Mouse (Mus musculus) limb, embryonic 10.5 days (tissue): ENCODE data around the gene Il17c. TPM values are rescaled to one million over a fixed set of nuclear protein-coding genes. Genes with fewer than 3 reads are reported as not detected.
A peak's percentile ranks its signal among the peaks of the same experiment; 100 is the strongest.

Experiments used
- DNase-seq: peaks from one replicate; pipeline ENCODE4 v3.0.0-alpha.2; 2017; ENCODE audit warnings: low spot score
- H3K27ac ChIP-seq: fragments of 300-500 bp; sonication (generic); 2 replicates; pipeline ENCODE4 v1.5.1; 2016; ENCODE audit warnings: mild to moderate bottlenecking
- H3K27me3 ChIP-seq: fragments of 300-500 bp; sonication (generic); 2 replicates; pipeline ENCODE4 v1.6.1; 2016; ENCODE audit warnings: low read depth, mild to moderate bottlenecking; ENCODE audit not compliant: poor library complexity, severe bottlenecking
- H3K36me3 ChIP-seq: fragments of 300-500 bp; sonication (generic); 2 replicates; pipeline ENCODE4 v1.6.1; 2016; ENCODE audit warnings: mild to moderate bottlenecking, moderate library complexity
- H3K4me1 ChIP-seq: fragments of 300-500 bp; sonication (generic); 2 replicates; pipeline ENCODE4 v1.6.1; 2016
- H3K4me3 ChIP-seq: fragments of 300-500 bp; sonication (generic); 2 replicates; pipeline ENCODE4 v1.5.1; 2016; ENCODE audit warnings: mild to moderate bottlenecking, moderate library complexity
- H3K9me3 ChIP-seq: fragments of 300-500 bp; sonication (generic); replicated peaks from 2 replicates; pipeline ENCODE4 v1.6.1; 2016; ENCODE audit warnings: mild to moderate bottlenecking
- WGBS: fragments of 180-500 bp; shearing (Covaris S2); methylation state at CpG from one replicate; pipeline ENCODE4 v1.1.7; 2016; 5-methylcytosine and 5-hydroxymethylcytosine counted together
- polyA plus RNA-seq: library from polyadenylated mRNA; unstranded; fragments of >200 nt; fragmentation: Nextera tagmentation; extraction: Ambion mirVana; gene quantifications from 2 replicates; pipeline ENCODE4 v1.2.1, GENCODE M21; 2016

Gene Il17c
- polyA plus RNA-seq, 1 experiment from 2014 or later: 0.28 TPM

DNA sequence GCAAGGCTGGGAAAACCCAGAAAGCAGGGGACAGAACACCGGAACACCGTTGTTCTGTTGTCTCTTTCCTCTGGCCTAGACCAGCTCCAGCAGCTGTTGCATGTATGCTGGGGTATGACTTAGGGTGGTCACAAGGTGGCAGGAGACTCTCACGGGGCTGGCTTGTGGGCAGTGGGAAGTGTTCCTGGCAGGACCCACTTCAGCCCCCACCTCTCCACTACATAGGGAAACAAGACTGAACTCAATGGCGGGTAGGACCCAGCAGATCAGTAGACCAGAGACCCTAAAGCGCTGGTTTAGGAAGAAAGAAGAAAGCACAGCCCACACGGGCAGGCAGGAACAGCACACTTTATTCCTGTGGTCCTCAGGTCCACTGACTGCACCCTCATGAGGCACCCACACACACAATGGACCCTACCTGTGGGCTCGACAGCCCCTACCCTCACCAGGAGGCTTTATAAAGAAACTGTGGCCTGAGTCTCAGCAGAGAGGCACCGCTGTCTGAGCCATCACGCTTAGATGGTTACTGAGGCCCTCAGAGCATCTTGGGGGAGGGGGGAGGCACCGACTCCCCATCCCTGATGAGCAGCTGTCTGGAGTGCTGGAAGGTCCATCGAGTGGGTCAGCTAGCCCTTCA, 11.6 kb downstream of the Il17c start:
- Histone ChIP-seq H3K36me3 (peaks cover 53% of the 10 kb centered on the region), H3K4me3 (peak overlapping the region; percentile 63; the same call in 1 of the 2 replicates), H3K9me3 (no peaks in the 10 kb centered on the region), H3K27me3 (no peaks in the 10 kb centered on the region), H3K27ac (peak overlapping the region; percentile 84), H3K4me1 (peaks cover 32% of the 10 kb centered on the region)
- no peak for DNase-seq
- WGBS: 69% methylated on average over 11 of the region's 11 CpGs

DNA sequence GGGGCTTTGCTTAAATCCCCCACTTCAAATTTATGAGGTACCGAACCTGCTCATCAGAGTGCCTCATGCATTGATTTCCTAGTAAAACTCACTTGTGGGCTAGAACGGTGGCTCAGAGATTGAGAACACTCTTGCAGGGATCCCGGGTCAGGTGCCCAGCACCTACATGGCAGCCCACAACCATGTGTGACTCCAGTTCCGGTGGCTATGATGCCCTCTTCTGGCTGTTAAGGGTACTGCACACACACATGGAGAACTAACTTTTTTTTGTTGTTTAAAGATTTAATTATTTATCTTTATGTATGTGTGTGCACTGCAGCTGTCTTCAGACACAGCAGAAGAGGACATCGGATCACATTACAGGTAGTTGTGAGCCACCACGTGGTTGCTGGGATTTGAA, 13.6 kb downstream of the Il17c start:
- peaks cover 35% of the 10 kb centered on the region for H3K4me1 ChIP-seq
- no peaks in the 10 kb centered on the region for H3K27me3 ChIP-seq
- no peak for DNase-seq
- 91% methylated on average over 6 of the region's 6 CpGs for WGBS
- no peaks in the 10 kb centered on the region for H3K9me3 ChIP-seq
- no peak overlapping the region for H3K27ac ChIP-seq
- peaks cover 71% of the 10 kb centered on the region for H3K36me3 ChIP-seq
- no peak overlapping the region for H3K4me3 ChIP-seq

DNA sequence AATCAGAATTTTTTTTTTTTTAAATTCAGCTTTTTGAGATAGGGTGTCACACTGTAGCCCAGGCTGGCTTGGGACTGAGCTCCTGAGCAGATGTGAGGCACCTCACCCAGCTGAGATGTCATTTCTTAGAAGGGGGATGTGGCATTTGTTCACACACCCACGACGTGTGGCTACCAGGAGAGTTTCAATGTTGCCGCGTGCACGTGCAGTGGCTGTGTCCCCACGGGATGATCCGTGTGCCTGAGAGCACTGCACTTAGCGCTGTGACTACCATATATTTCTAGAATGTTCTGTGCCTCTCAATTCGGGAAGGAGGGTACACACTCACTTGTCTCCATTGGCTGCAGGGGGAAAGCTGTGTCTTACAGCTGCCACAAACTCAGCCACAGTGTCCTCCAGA, 14.3 kb downstream of the Il17c start:
- no peak for DNase-seq
- Histone ChIP-seq H3K4me3 (no peak overlapping the region), H3K4me1 (peaks cover 35% of the 10 kb centered on the region), H3K36me3 (peaks cover 71% of the 10 kb centered on the region), H3K9me3 (no peaks in the 10 kb centered on the region), H3K27me3 (no peaks in the 10 kb centered on the region), H3K27ac (no peak overlapping the region)
- WGBS: 95% methylated on average over 9 of the region's 9 CpGs

DNA sequence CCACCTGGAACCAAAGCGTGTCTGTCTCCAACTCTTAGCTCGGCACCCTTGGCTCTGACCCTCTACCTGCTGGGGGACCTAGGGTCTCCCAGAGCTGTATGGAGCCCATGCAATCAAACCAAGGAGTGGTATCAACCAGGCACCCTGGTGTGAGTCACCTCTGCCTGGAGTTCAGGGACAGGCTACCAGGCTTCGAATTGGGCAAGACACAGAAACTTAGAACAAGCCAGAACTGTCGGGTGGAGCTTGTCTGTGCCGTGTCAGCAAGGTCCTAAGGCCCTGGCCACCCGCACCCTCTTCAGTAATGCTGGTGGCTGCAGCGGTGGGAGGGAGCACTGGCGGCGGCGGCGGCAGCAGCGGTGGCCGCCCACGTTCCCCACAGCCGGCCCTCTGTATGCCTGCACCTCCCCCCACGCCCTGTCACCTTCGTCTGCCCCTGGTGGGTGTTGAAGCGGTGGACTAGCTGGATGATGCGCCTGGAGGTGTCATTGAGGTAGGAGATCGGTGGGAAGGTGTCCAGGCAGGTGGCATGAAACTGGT, 14.8 kb downstream of the Il17c start:
- H3K4me1 ChIP-seq: peaks cover 30% of the 10 kb centered on the region
- H3K27me3 ChIP-seq: no peaks in the 10 kb centered on the region
- H3K36me3 ChIP-seq: peaks cover 71% of the 10 kb centered on the region
- WGBS: 89% methylated on average over 20 of the region's 20 CpGs
- no peak for DNase-seq
- H3K4me3 ChIP-seq: no peak overlapping the region
- H3K9me3 ChIP-seq: no peaks in the 10 kb centered on the region
- no peak overlapping the region for H3K27ac ChIP-seq

DNA sequence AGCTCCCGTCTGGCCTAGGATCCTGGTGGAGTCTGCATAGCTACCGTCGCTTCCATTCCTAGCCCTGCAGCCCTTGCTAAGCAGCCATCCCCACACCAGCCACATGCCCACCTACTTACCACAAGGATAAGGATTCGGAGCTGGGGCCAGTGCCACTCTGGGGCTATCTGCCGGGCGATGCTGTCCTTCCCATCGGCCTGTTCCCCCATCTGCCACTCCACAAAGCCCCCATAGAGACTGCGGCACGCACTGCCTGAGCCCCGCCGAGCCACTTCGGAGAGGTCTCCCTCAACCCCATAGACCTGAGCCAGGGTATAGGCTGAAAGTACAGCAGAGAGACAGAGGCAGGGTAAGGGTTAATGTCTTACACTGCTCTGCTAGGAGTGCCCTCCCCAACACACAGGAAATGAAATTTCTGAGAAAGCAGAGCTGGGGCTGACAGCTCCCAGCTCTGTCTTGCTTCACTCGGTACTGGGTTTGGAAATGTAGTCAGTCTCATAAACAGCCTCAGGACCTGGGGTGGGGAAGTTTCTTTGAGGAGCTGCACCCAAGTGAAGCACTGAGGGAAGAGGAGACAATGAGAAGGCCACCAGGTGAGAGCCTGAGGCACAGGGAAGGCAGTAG, 16.0 kb downstream of the Il17c start:
- no peak for DNase-seq
- H3K9me3 ChIP-seq: no peaks in the 10 kb centered on the region
- no peaks in the 10 kb centered on the region for H3K27me3 ChIP-seq
- H3K4me1 ChIP-seq: peaks cover 25% of the 10 kb centered on the region
- H3K27ac ChIP-seq: peak overlapping the region; percentile 50
- 90% methylated on average over 13 of the region's 13 CpGs for WGBS
- peaks cover 71% of the 10 kb centered on the region for H3K36me3 ChIP-seq
- H3K4me3 ChIP-seq: no peak overlapping the region

DNA sequence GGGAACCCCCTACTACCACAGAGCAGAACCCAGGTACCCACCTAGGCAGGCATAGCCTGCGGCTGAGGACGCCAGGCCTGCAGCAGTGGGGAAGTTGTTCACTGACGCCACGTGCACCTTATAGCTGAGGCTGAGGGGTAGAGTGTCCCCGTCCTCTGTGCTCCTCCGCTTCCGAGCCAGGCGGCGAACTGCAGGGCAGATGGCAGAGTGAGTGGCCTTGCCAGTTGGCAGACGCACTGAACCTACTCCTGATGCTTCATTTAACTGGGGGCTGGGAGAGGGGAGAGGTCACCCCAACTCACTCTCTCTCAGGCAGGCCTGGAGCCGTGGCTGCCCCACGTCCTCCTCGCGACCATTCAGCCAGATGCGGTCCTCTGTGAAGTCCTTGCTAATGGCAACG, 17.5 kb downstream of the Il17c start:
- Histone ChIP-seq H3K27ac (no peak overlapping the region), H3K27me3 (no peaks in the 10 kb centered on the region), H3K4me3 (no peak overlapping the region), H3K4me1 (peaks cover 23% of the 10 kb centered on the region), H3K36me3 (peaks cover 58% of the 10 kb centered on the region), H3K9me3 (no peaks in the 10 kb centered on the region)
- no peak for DNase-seq
- WGBS: 97% methylated on average over 16 of the region's 16 CpGs

DNA sequence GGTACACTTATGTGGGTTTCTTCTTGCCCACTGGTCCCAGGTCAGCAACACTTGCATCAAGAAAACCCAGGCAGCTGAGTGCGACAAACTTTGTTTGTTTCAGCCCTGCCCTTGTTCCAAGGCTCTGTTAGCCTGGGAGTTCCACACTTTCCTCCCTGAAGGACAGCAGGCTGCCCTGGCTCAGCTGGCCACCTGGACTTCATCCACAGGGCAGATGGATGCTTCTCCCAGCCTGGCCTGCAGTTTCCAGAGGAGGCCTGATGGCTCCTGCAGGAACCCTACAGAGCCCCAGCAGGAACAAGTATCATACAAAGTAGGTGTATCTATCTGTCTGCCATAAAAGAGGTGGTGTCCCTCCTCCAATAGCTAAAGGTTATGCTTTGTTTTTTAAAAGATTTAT, 19.5 kb downstream of the Il17c start:
- Histone ChIP-seq H3K27me3 (no peaks in the 10 kb centered on the region), H3K4me1 (peaks cover 38% of the 10 kb centered on the region), H3K4me3 (no peak overlapping the region), H3K9me3 (no peaks in the 10 kb centered on the region), H3K27ac (no peak overlapping the region), H3K36me3 (peaks cover 38% of the 10 kb centered on the region)
- DNase-seq: no peak
- 97% methylated on average over 1 of the region's 1 CpGs for WGBS

DNA sequence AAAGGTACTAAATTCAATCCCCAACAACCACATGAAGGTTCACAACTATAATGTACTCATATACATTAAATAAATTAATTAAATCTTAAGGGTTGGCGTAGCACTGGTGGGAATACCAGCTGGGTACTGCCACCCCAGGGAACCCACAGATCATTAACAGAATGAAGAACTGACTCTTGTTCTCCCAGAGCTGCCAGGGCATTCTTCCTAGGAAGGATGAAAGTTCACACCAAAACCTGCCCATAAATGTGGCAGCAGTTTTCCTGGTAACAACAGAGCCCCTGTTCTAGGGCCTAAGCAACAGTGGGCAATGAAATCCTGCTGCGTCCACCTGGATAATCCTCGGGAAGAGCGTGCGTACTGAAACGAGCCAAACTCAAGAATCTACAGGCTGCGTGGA, 20.5 kb downstream of the Il17c start:
- Histone ChIP-seq H3K27ac (peak overlapping the region; percentile 94), H3K36me3 (peaks cover 28% of the 10 kb centered on the region), H3K4me3 (peak overlapping the region; percentile 69), H3K4me1 (peaks cover 37% of the 10 kb centered on the region), H3K9me3 (no peaks in the 10 kb centered on the region), H3K27me3 (no peaks in the 10 kb centered on the region)
- 30% methylated on average over 7 of the region's 7 CpGs for WGBS
- no peak for DNase-seq

DNA sequence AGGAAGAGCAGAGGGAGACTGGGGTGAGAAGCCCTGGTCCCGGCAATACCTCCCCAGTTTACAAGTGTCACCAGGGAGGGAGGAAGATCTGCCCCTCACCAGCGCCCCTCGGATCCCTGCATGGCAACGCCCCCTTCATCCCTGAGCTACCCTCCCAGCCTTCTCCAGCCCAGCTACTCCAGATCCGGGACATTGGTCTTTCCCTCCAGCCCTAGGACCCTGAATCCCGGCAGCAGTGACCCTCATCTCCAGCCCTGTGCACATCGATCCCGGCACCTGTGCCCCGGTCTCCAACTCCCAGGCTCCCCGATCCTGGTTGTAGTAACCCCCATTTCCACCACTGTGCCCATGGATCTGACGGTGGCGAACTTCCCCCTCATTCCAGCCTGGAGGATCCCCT, 21.0 kb downstream of the Il17c start:
- H3K36me3 ChIP-seq: peaks cover 24% of the 10 kb centered on the region
- no peak for DNase-seq
- H3K27ac ChIP-seq: peak overlapping the region; percentile 94
- H3K4me3 ChIP-seq: peak overlapping the region; percentile 69
- no peaks in the 10 kb centered on the region for H3K9me3 ChIP-seq
- H3K27me3 ChIP-seq: no peaks in the 10 kb centered on the region
- H3K4me1 ChIP-seq: peaks cover 33% of the 10 kb centered on the region
- WGBS: under 1% methylated on average over 12 of the region's 12 CpGs

DNA sequence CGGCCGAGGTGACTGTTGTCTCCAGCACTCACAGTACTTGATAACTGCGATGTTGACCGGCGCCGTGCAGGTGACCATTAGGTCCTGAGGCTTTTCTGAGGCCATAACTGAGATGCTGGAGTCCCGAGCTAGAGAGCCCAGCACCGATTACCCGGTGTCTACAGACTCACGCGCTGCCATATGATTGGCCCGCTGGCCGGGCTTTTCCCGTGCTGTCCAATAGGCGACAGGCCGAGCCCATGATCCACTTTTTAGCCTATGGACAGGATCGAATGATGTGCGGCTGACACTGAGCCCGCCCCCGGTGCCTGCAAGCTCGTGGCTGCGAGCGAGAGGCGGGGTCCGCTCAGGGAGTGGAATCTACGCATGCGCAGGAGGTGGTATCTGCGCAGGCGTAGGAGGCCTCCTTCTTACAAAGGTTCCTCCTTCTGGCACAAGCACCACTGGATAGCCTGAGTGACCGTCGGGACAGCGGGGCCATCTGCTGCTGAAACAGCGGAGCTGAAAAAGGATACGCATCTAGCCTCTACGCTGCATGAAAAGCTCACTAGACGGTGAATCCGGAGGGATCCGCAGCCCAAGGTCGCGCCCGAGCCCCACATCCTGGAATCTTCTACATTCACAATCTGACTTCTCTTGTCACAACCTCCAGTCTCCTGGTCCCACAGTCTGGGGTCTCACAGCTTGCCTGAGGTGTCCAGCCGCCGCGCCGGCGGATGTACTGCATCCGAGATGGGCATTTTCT, 21.6 kb downstream of the Il17c start, which contains the start of gene Mvd:
Gene Mvd, minus strand, starts transcription at position 161 of the 745 bp plus-strand sequence.
- WGBS: under 1% methylated on average over 47 of the region's 47 CpGs
- Histone ChIP-seq H3K4me3 (peak within 1 kb of the TSS; percentile 69), H3K27me3 (no peaks in the 10 kb centered on the region), H3K9me3 (no peaks in the 10 kb centered on the region), H3K27ac (peak within 1 kb of the TSS; percentile 94), H3K4me1 (peaks cover 28% of the 10 kb centered on the region), H3K36me3 (peaks cover 17% of the 10 kb centered on the region)
- DNase-seq: peak; percentile 97

DNA sequence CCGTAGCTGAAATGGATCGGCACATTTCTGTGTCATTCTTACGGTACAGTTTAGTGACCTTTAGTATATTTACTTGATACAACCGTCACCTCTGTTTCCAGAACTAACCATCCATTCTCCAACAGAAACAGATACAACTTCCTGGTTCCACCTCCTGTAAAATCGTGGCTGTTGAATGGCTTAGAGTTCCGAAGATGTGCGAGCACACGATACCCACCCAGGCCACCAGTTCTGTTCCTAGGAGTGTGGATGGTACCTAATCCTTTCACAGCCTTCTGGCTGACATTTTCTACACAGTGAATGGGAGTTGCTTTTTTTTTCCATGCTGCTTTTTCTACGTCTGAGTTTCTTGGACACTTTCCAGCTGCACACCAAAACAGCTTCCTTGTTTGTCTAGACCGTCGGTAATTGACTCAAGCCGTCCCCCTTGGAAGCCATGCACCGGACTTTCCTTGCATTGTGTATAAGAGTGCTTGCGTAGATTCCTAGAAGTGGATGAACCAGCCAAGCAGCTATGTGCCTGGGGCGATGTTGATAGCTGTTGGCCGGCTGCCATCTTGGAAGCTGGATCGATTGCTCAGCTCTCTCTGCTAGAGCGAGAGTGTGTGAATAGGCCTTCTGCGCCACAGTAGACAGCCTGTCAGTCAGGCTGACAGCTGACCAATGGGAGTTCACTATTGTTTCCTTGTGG, 22.4 kb downstream of the Il17c start:
- 45% methylated on average over 19 of the region's 19 CpGs for WGBS
- Histone ChIP-seq H3K36me3 (peaks cover 9% of the 10 kb centered on the region), H3K4me3 (peak overlapping the region; percentile 69), H3K27me3 (no peaks in the 10 kb centered on the region), H3K27ac (peak overlapping the region; percentile 94), H3K4me1 (peaks cover 26% of the 10 kb centered on the region), H3K9me3 (no peaks in the 10 kb centered on the region)
- peak; percentile 65 for DNase-seq

DNA sequence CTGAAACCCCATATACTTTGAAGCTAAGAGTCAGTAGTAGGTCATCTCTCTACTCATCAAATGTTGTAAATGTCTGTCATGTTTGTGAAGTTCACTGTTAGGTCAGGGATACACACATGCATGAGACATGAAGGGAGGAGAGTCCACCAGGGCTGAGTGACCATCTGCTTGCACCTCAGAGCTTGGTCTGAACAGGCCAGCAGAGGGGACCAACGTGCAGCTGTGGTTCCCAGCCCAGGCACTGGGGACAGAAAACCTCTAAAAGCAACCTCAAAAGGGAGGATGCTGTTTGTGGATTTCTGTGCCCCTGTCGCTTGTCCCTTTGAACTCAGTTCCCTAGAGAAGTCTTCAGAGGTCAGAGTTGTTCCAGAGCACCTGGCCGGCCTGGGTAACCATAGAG, 23.4 kb downstream of the Il17c start:
- no peak overlapping the region for H3K27ac ChIP-seq

More for the DNA sequence above, 23.4 kb downstream of the Il17c start:
- Histone ChIP-seq H3K4me3 (no peak overlapping the region), H3K9me3 (no peaks in the 10 kb centered on the region), H3K4me1 (peaks cover 26% of the 10 kb centered on the region), H3K27me3 (no peaks in the 10 kb centered on the region), H3K36me3 (no peaks in the 10 kb centered on the region)
- WGBS: 63% methylated on average over 3 of the region's 3 CpGs
- no peak for DNase-seq
